Mouse (Mus musculus): ENCODE results near the gene Pa2g4.
"Not testable (repeated sequence)": the region's sequence is repeated elsewhere in the genome, so short reads cannot be mapped to it uniquely, and the experiment has no call there.

The Pa2g4 gene

DNA sequence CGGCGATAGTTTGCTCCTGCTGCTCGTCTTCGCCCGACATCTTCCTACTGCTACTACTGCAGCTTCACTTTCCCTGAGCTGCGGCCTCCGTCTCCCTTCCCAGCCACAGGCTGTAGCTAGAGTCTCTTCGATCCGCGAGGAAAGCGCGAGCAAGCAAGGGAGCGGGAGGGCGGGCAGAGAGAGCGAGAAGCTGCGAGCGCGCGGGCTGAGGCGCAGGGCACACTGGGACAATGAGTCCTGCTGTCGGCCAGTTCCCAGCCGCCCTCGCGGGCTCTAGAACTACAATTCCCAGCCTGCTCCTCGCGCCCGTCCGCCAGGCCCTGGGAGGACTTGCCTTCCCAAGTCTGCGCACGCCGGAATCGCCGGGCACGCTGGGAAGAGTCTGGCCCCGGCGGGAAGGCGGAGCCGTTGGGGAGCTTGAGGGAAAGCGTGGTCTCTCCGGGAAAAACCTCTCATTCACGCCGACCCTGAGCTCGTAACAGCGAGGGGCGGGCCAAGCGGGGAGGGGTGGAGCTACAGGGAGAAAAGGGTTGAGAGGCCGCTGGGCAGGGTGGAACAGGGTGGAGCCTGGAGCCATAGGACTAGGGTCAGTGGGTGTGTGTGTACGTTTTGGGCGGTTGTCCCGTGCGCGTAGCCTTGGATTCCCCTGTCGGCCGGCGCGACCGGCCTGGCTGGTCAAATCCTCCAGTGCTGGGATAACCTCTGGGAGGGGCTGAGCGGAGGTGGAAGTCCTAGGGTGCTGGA is at the start of gene Pa2g4:
Gene Pa2g4, minus strand, starts transcription at position 200 of the 744 bp plus-strand sequence.
- peak; percentile 99 for DNase-seq (ENCODE audit: low read depth, low spot score)

DNA sequence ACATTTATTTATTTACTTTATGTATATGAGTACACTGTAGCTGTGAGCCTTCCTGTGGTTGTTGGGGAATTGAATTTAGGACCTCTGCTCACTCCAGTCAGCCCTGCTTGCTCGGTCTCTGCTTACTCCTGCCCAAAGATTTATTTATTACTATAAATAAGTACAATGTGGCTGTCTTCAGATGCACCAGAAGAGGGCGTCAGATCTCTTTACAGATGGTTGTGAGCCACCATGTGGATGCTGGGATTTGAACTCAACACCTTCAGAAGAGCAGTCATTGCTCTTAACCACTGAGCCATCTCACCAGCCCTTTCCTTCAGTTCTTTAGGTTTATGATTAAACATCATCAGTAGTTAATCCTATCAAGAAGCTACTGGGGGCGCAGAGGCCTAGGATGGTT is 49.1 kb upstream of the Pa2g4 start:
- no peak for DNase-seq (ENCODE audit: low read depth, low spot score)

DNA sequence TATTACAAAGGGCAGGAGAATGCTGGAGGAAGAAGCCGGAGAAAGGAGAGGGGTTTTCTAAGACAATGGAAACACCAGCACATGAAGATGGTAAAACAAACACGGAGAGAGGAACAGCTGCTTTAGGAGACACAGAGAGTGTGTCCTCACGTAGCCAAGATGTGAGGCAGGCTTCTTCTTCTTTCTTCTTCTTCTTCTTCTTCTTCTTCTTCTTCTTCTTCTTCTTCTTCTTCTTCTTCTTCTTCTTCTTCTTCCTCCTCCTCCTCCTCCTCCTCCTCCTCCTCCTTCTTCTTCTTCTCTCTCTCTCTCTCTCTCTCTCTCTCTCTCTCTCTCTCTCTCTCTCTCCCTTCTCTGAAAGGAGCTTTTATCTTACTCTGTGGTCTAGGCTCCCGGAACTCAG is 48.0 kb upstream of the Pa2g4 start:
- not testable (repeated sequence) for DNase-seq (ENCODE audit: low read depth, low spot score)

GRCm38 (mm10) chr10:128613154-128613440 is 47.3 kb upstream of the Pa2g4 start:
- no peak for DNase-seq (ENCODE audit: low read depth, low spot score)

DNA sequence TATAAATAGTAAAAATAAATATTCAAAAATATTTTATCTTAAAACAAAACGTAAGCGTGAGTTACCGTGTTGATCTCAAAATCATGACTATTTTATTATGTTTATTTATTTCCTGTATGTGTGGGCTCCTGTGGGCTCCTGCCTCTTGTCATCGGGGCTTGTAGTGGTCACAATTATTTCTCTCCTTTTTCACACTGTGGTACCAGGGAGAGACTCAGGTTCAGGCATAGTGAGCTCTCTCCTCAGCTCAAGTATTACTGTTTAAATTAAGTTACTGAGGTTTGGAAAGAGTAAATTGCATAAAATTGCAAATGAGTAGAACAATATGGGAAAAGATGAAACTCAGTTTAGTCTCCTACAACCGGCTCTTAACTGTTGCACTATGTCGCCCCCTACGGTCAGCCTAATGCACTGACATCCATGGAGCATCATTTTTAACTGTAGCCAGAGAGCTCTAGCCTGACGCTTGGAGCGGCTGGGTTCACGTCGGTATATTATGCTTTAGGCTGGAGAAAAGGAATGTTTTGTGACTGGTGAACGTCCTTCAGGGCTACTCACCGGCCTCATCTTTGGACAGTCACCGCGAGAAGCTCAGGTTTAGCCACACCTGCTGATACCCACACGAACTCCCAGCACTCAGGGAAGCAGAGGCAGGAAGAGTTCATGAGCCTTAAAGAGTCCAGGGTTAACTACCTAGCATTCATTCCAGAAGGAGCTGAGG is 46.8 kb upstream of the Pa2g4 start:
- peak; percentile 92 for DNase-seq (ENCODE audit: low read depth, low spot score)

GRCm38 (mm10) chr10:128606483-128606882 is 40.7 kb upstream of the Pa2g4 start:
- DNase-seq (ENCODE audit: low read depth, low spot score): no peak

DNA sequence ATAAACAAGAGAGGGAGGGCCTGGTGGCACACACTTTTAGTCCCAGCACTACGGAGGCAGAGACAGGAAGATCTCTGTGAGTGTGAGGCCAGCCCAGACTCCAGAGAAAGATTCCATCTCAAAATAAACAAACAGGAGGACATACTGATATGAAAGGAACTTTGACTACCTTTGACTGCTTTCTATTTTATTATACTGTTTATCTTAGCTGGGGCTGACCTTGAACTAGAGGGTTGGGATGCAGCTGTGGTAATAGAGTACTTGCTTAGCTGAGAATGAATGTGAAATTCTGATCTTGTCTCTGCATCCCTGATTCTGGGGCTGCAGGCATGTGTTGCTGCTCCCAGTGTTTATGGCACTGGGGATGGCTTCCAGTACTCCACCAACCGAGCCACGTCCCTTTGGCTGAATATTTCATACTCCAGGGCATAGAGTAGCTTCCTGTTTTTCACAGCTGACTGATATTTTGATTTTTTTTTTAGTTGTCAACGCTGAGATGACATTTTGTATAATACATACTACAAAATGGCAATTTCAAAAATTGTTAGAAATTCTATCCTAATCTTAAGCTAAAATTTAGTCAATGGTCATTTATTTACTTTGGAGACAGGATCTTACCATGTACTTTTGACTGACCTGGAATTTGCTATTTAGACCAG is 36.8 kb upstream of the Pa2g4 start:
- DNase-seq (ENCODE audit: low read depth, low spot score): no peak

DNA sequence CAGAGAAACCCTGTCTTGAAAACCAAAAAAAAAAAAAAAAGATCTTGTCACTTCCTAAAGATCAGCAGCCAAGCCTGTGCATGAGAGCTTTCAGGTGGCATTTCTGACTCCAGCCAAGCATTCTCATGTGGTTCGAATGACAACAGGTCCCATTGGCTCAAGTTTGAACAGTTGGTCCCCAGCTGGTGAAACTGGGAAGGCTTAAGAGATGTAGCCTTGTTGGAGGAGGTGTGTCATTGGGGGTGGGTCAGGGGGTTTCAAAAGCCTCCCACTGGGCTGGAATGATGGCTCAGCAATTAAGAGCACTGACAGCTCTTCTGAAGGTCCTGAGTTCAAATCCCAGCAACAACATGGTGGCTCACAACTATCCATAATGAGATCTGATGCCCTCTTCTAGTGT is 35.7 kb upstream of the Pa2g4 start:
- no peak for DNase-seq (ENCODE audit: low read depth, low spot score)

GRCm38 (mm10) chr10:128598476-128598875 is 32.7 kb upstream of the Pa2g4 start:
- no peak for DNase-seq (ENCODE audit: low read depth, low spot score)

DNA sequence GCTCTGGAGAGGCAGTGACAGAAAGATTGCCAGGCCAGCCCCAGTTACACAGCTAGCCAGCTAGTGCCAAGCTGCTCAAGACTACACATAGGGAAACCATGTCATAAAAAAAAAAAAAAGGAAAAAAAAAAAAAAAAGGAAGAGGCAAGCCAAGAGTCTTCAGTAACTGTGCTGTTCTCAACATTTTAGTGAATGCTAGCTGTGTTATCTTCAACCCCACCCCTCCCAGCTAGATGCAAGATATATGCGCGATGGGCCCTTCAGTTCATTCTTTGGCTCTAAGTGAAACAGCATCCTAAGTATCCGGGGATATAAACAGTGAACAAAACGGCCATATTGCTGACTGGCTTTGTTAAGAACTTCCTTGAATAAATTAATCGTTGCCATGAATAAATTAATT is 27.0 kb upstream of the Pa2g4 start:
- DNase-seq (ENCODE audit: low read depth, low spot score): no peak

DNA sequence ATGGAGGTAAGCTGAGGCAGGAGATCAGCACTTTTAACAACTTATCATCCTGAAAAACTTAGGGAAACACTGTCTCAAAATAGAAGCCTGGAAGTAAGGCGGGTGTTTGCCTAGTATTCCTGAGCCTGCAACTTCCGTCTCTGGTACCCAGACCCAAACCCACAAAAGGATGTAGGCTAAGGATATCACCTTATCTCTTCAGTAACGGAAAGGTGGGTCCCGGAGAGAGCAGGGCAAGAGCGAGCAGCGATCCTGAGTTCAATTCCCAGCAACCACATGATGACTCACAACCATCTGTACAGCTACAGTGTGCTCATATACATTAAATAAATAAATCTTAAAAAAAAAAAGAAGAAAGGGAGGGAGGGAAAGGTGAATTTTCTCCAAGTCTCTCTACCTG is 25.6 kb upstream of the Pa2g4 start:
- no peak for DNase-seq (ENCODE audit: low read depth, low spot score)

- peak; percentile 51 for DNase-seq (ENCODE audit: low read depth, low spot score)
Observed at GRCm38 (mm10) chr10:128590193-128590690, 24.5 kb upstream of the Pa2g4 start.

DNA sequence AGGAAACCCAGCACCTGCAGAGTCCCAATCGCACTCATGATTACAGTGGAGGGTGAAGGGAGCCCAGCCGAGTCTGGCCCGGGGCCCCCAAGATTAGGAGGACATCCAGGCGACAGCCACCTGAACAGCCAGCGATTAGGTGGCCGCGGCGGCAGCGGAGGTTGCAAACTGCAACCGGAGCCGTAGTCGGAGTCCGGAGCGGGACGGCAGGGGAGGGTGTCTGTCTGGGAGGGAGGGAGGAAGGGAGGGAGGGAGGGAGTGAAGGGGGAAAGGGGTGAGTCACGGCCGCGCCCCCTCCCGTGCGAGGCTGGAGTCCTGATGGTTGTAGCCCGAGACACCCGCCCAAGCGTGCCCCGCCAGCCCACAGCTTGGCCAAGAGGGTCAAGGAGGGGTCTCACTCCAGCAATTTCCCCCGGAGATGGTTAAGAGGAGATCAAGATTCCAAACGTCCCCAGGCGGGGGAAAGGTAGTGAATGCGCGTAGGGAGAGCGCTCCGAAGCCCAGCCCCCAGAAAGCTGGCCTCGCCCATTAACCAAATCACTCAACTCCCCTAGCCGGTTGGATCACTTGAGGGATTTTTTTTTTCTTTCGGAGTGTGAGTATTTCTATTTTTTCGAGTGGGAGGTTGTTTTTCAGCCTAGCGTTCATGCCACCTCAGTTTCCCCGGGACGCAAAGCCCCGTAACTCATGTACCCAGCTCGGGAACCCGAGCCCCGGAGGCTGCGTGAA is 23.8 kb upstream of the Pa2g4 start, which contains the start of gene Erbb3:
Gene Erbb3, minus strand, starts transcription at position 189 of the 729 bp plus-strand sequence.
- peak; percentile 33 for DNase-seq (ENCODE audit: low read depth, low spot score)

DNA sequence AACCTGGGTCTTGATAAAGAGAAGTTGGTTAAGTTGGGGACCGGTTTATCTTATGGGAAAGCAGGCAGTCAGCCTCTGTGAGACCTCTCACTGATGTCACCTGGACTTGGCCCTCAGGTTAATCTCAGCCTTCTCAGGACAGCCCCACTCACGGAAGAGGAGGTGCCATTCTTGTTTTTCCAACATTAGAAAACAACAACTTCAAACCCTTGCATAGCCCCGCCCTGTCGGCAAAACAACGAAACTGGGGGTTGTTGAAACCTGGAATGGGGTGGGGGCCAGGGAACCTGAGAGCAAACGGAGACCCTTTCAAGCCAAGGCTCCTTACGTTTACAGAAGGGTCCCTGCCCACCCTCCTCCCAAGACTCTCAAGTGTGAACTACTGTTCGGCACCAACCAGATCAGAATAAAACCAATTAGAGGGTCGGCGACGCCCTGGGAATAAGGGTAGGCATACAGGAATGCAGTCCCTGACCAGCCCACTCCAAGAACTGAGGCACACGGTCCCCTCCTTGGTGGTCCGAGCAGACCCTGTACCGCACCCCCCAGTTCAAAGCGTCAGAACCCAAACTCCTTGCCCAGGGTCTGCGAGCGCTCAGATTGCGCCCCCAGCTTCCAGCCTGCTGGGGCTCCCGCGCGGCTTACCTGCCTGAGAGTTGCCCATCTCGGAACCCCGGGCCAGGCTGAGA is 23.1 kb upstream of the Pa2g4 start:
- no peak for DNase-seq (ENCODE audit: low read depth, low spot score)

GRCm38 (mm10) chr10:128588136-128588535 is 22.3 kb upstream of the Pa2g4 start:
- no peak for DNase-seq (ENCODE audit: low read depth, low spot score)

DNA sequence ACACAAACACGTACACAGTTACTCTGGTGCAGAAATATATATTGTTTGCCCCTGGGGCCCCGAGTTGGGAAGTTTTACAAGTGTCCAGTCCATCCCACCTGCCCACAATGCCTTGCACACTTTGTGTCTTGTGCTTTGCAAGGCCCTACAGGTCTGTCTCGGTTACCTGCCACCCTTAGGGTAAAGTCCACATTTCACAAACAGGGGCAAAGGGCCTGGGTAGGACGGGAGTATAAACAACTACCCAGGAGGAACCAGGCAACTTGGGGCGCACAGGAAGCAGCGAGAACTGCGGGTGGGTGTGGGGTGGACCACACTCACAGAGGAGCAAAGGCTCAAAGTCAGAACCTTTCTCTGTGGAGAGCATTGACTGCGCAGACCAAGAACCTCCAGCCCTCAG is 21.9 kb upstream of the Pa2g4 start:
- no peak for DNase-seq (ENCODE audit: low read depth, low spot score)

DNA sequence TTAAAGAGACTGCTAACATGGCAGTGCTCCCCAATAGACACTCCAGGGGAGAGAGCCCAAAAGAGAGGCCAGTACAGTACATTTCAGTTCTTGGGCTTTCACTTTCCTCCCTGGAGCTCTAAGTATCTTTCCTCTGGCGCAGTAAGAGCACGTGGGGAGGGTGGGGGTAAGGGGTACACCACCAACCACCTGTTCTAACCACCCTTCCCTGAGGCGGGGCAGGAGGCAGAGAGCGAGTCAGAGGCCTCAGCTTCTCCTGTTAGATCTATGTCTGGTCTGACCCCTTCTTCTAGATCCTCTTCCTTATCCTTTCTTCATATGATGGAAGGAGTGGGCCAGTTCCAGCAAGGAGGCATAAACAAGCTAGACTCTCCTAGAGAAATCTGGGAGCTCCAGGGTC is 21.3 kb upstream of the Pa2g4 start:
- no peak for DNase-seq (ENCODE audit: low read depth, low spot score)

DNA sequence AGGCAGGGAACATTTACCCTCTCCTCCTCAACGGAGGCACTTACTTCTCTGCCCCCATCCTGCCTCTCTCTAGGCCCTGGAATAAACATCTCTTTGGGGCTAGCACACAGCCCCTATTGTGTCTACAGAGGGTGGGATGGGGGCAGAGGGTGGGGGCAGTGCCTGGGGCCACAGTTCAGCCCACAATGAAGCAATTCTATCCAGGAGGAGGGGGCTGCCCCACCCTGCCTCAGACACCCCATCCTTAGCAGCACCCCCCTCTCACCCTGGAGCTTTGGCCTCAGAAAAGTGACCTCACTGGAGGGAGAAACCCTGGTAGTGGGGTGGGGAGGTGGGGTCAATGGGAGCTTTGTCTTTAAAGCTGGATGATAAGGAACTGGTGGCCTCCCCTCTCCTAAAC is 20.8 kb upstream of the Pa2g4 start:
- DNase-seq (ENCODE audit: low read depth, low spot score): no peak

GRCm38 (mm10) chr10:128584386-128584785 is 18.6 kb upstream of the Pa2g4 start:
- no peak for DNase-seq (ENCODE audit: low read depth, low spot score)

GRCm38 (mm10) chr10:128583644-128584043 is 17.9 kb upstream of the Pa2g4 start:
- peak; percentile 32 for DNase-seq (ENCODE audit: low read depth, low spot score)

GRCm38 (mm10) chr10:128579731-128580130 is 13.9 kb upstream of the Pa2g4 start:
- no peak for DNase-seq (ENCODE audit: low read depth, low spot score)
